Mouse (Mus musculus): ENCODE results near the gene Gm21762. TPM values are rescaled to one million over a fixed set of nuclear protein-coding genes. Genes with fewer than 3 reads are reported as not detected.
"Not testable (repeated sequence)": the region's sequence is repeated elsewhere in the genome, so short reads cannot be mapped to it uniquely, and the experiment has no call there.

The Gm21762 gene
- total RNA-seq (2021): not detected
- long read RNA-seq, experiment 1: 0 reads
- long read RNA-seq, experiment 2: 0 reads

GRCm38 (mm10) chr13:120215847-120216246 is at the start of gene Gm21762:
TSS of gene Gm21762 (minus strand) at chr13:120215947.
- H3K4me3 ChIP-seq; DNase-seq (ENCODE audit: extremely low spot score in 1 of 2, low spot score in 2 of 2); intact Hi-C loops (cut with DNase I); H3K27ac ChIP-seq: not testable (repeated sequence)

- H3K27ac ChIP-seq; DNase-seq (ENCODE audit: extremely low spot score in 1 of 2, low spot score in 2 of 2); intact Hi-C loops (cut with DNase I); H3K4me3 ChIP-seq: not testable (repeated sequence)
Observed at GRCm38 (mm10) chr13:120262870-120263269, 47.1 kb upstream of the Gm21762 start, which contains the start of gene AF067061. TSS of gene AF067061 (plus strand) at chr13:120263114.

GRCm38 (mm10) chr13:120259718-120260117 is 44.0 kb upstream of the Gm21762 start:
- DNase-seq (ENCODE audit: extremely low spot score in 1 of 2, low spot score in 2 of 2); intact Hi-C loops (cut with DNase I): not testable (repeated sequence)

GRCm38 (mm10) chr13:120258817-120259658 is 43.3 kb upstream of the Gm21762 start:
- H3K4me3 ChIP-seq; H3K27ac ChIP-seq; intact Hi-C loops (cut with DNase I); DNase-seq (ENCODE audit: extremely low spot score in 1 of 2, low spot score in 2 of 2): not testable (repeated sequence)

More at GRCm38 (mm10) chr13:120259718-120260117, 44.0 kb upstream of the Gm21762 start:
- not testable (repeated sequence) for H3K4me3 ChIP-seq, H3K27ac ChIP-seq

- DNase-seq (ENCODE audit: extremely low spot score in 1 of 2, low spot score in 2 of 2); intact Hi-C loops (cut with DNase I): not testable (repeated sequence)
Observed at GRCm38 (mm10) chr13:120251208-120251924, 35.6 kb upstream of the Gm21762 start.

GRCm38 (mm10) chr13:120238811-120239210 is 23.1 kb upstream of the Gm21762 start, which contains the start of gene Gm21731:
TSS of gene Gm21731 (plus strand) at chr13:120239111.
- DNase-seq (ENCODE audit: extremely low spot score in 1 of 2, low spot score in 2 of 2); intact Hi-C loops (cut with DNase I); H3K4me3 ChIP-seq; H3K27ac ChIP-seq: not testable (repeated sequence)

More at GRCm38 (mm10) chr13:120251208-120251924, 35.6 kb upstream of the Gm21762 start:
- H3K4me3 ChIP-seq, H3K27ac ChIP-seq: not testable (repeated sequence)

GRCm38 (mm10) chr13:120232447-120233049 is 16.8 kb upstream of the Gm21762 start:
- intact Hi-C loops (cut with DNase I); H3K4me3 ChIP-seq; H3K27ac ChIP-seq; DNase-seq (ENCODE audit: extremely low spot score in 1 of 2, low spot score in 2 of 2): not testable (repeated sequence)

GRCm38 (mm10) chr13:120231798-120232197 is 16.1 kb upstream of the Gm21762 start:
- H3K4me3 ChIP-seq; intact Hi-C loops (cut with DNase I); DNase-seq (ENCODE audit: extremely low spot score in 1 of 2, low spot score in 2 of 2); H3K27ac ChIP-seq: not testable (repeated sequence)

- DNase-seq (ENCODE audit: extremely low spot score in 1 of 2, low spot score in 2 of 2); H3K4me3 ChIP-seq; H3K27ac ChIP-seq; intact Hi-C loops (cut with DNase I): not testable (repeated sequence)
Observed at GRCm38 (mm10) chr13:120223012-120223659, 7.4 kb upstream of the Gm21762 start.

- H3K27ac ChIP-seq; intact Hi-C loops (cut with DNase I); DNase-seq (ENCODE audit: extremely low spot score in 1 of 2, low spot score in 2 of 2); H3K4me3 ChIP-seq: not testable (repeated sequence)
Observed at GRCm38 (mm10) chr13:120220922-120221321, 5.2 kb upstream of the Gm21762 start.

- H3K27ac ChIP-seq; H3K4me3 ChIP-seq; DNase-seq (ENCODE audit: extremely low spot score in 1 of 2, low spot score in 2 of 2); intact Hi-C loops (cut with DNase I): not testable (repeated sequence)
Observed at GRCm38 (mm10) chr13:120196189-120196821, 19.4 kb downstream of the Gm21762 start.

- H3K27ac ChIP-seq; intact Hi-C loops (cut with DNase I); H3K4me3 ChIP-seq; DNase-seq (ENCODE audit: extremely low spot score in 1 of 2, low spot score in 2 of 2): not testable (repeated sequence)
Observed at GRCm38 (mm10) chr13:120172133-120172532, 43.6 kb downstream of the Gm21762 start, which contains the start of gene Gm21818. TSS of gene Gm21818 (plus strand) at chr13:120172433.

GRCm38 (mm10) chr13:120168301-120168700 is 47.4 kb downstream of the Gm21762 start:
- H3K4me3 ChIP-seq; H3K27ac ChIP-seq; intact Hi-C loops (cut with DNase I); DNase-seq (ENCODE audit: extremely low spot score in 1 of 2, low spot score in 2 of 2): not testable (repeated sequence)
